Mouse (Mus musculus) brain, embryonic 14.5 days (tissue): ENCODE measurements at regions not wholly inside any gene's neighbourhood (a gene's known extent, or its start where the extent isn't known, plus 50 kb on each side); places are given as distances from the start of the nearest gene placed in this dataset.

ENCODE experiments used
- DNase-seq: peaks from one replicate; pipeline ENCODE4 v3.0.0-alpha.2; 2011; ENCODE audit warnings: low read depth
- CTCF ChIP-seq: fragments of 200-500 bp; IDR thresholded peaks from 2 replicates; pipeline ENCODE4 v1.5.1; 2012; ENCODE audit warnings: inconsistent platforms, mild to moderate bottlenecking, moderate library complexity, borderline replicate concordance; ENCODE audit not compliant: insufficient read depth, insufficient read length; ENCODE audit errors: extremely low read depth
- POLR2A ChIP-seq: fragments of 200-500 bp; IDR thresholded peaks from 2 replicates; pipeline ENCODE4 v1.6.1; 2012; ENCODE audit warnings: mild to moderate bottlenecking, inconsistent platforms, borderline replicate concordance; ENCODE audit not compliant: poor library complexity, insufficient read depth, insufficient read length, severe bottlenecking; ENCODE audit errors: extremely low read depth

- no peak for TF ChIP-seq POLR2A
- TF ChIP-seq CTCF, result no peak
- DNase-seq, result peak; percentile 98
These were observed 210.5 kb upstream of the Kazn start for GRCm38 (mm10) chr4:142449713-142450112.

- TF ChIP-seq POLR2A (no peak), CTCF (no peak)
- no peak for DNase-seq
These were observed 210.0 kb upstream of the Kazn start for GRCm38 (mm10) chr4:142449198-142449702.

GRCm38 (mm10) chr4:142447529-142447928, 208.3 kb upstream of the Kazn start:
- TF ChIP-seq CTCF, result no peak
- DNase-seq, result peak; percentile 78

- TF ChIP-seq CTCF (no peak), POLR2A (no peak)
- peak; percentile 37 for DNase-seq
These were observed 201.8 kb upstream of the Kazn start for GRCm38 (mm10) chr4:142441045-142441444.

DNA sequence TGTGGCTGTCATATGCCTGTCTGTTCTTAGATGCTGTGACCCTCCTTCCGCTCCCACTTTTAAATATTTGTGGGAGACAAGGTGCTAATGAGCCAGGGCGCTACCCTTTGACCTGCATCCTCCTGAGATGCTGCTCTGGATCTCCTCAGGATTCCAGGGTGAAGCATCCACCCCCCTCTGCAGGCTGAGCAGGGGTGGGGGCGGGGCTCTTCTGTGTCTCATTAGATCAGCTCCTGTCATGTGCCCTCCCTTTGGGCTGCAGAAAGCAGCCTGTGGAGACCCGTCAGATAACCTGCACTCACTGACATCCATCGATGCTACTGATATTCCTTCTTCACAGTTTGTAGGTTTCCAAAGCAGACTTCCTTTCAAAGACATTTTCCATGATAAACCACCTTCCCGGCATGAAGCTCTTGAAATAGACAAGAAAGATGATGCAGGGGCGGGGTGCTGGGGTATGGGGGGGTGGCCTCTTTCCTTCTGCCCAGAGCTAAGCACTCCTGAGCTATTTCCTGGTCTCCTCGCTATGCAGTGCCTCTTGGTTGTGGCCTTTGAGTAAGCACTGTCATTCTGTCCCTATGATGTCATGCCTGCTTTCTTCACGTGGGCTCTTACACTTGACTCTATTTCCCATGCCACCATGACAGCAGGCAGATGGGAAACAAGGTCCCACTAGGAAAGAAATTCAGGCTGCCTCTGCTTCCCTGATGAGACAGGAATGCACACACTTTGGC, 200.4 kb upstream of the Kazn start:
- TF ChIP-seq POLR2A (no peak), CTCF (no peak)

GRCm38 (mm10) chr4:142424596-142424995, 185.4 kb upstream of the Kazn start:
- no peak for TF ChIP-seq CTCF
- no peak for TF ChIP-seq POLR2A
- no peak for DNase-seq

More for the DNA sequence above, 200.4 kb upstream of the Kazn start:
- no peak for DNase-seq

GRCm38 (mm10) chr4:142420427-142420826, 181.2 kb upstream of the Kazn start:
- peak; percentile 65 for DNase-seq
- no peak for TF ChIP-seq CTCF
- TF ChIP-seq POLR2A, result no peak

- DNase-seq, result peak; percentile 49
- TF ChIP-seq POLR2A (no peak), CTCF (peak; percentile 36; the same call in 1 of the 2 replicates)
These were observed 175.7 kb upstream of the Kazn start for GRCm38 (mm10) chr4:142414874-142415273.

GRCm38 (mm10) chr4:142411792-142412191, 172.6 kb upstream of the Kazn start:
- TF ChIP-seq CTCF (peak; percentile 48; the same call in 1 of the 2 replicates), POLR2A (no peak)
- no peak for DNase-seq

GRCm38 (mm10) chr4:142410596-142411573, 171.7 kb upstream of the Kazn start:
- no peak for TF ChIP-seq CTCF
- TF ChIP-seq POLR2A, result no peak
- DNase-seq, result peak; percentile 96

DNA sequence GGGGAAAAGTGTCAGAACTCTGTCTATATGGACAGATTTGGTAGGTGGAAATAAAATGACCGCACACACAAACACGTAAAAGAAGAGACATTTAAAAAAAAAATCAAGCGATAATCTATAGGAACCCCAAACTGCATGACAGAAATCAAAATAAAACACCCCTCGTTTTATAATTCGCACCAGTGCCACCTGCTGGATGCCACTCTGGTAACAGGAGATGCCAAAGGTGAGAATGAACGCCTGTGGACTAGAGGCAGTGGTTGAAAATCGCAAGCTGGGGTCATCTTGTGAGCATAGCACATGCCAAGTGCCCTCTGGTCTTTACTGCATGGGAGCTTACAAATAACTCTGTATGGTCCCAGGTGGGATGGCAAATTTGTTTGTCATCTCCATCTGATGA, 158.7 kb upstream of the Kazn start:
- TF ChIP-seq POLR2A (no peak), CTCF (peak; percentile 20; the same call in 1 of the 2 replicates)
- no peak for DNase-seq
